Mouse (Mus musculus) C3H10T1/2 (cell line): ENCODE data around the gene Nmb. TPM values are rescaled to one million over a fixed set of nuclear protein-coding genes. Genes with fewer than 3 reads are reported as not detected.

ENCODE experiments used
- polyA plus RNA-seq, 2 experiments: library from polyadenylated mRNA; unstranded; fragments of >200 nt; fragmentation: generic; extraction: Trizol; gene quantifications; one replicate each; pipeline ENCODE4 v1.2.1; 2012; ENCODE audit warnings: missing spikeins in 2 of 2

Gene Nmb
- polyA plus RNA-seq, result 1 to 10 TPM in 1 of 2 experiments, under 1 TPM in 1; 0.33 to 2.1 TPM

GRCm38 (mm10) chr7:80904921-80905515 lies at the start of gene Nmb:
TSS of gene Nmb (minus strand) at chr7:80905076.

GRCm38 (mm10) chr7:80947445-80948350 lies 42.8 kb upstream of the Nmb start, which contains the start of gene Sec11a:
TSS of gene Sec11a (minus strand) at chr7:80947780.

GRCm38 (mm10) chr7:80900944-80901501 lies 3.9 kb downstream of the Nmb start, which contains the start of gene Wdr73:
TSS of gene Wdr73 (minus strand) at chr7:80901269.

GRCm38 (mm10) chr7:80860729-80861274 lies 44.1 kb downstream of the Nmb start, which contains the start of gene Zscan2:
TSS of gene Zscan2 (plus strand) at chr7:80860920.

Other genes starting within 250 kb of the Nmb start
- gene Crtc3, start 216.2 kb downstream of the Nmb start, polyA plus RNA-seq, result 10 to 100 TPM in 1 of 2 experiments, 1 to 10 TPM in 1; 2.7 to 11.0 TPM
- 10 to 100 TPM; 10.0 to 39.6 TPM for gene Iqgap1, start 79.1 kb downstream of the Nmb start, polyA plus RNA-seq
- 10 to 100 TPM in 1 of 2 experiments, 1 to 10 TPM in 1; 1.8 to 15.9 TPM for gene Zscan2, start 44.2 kb downstream of the Nmb start, polyA plus RNA-seq
- gene Wdr73, start 3.8 kb downstream of the Nmb start, polyA plus RNA-seq, result 10 to 100 TPM in 1 of 2 experiments, 1 to 10 TPM in 1; 9.9 to 15.7 TPM
- gene Sec11a, start 42.7 kb upstream of the Nmb start, polyA plus RNA-seq, result 100 to 1,000 TPM in 1 of 2 experiments, 10 to 100 TPM in 1; 51.3 to 103 TPM
- 10 to 100 TPM in 1 of 2 experiments, 1 to 10 TPM in 1; 4.1 to 10.3 TPM for gene Zfp592, start 88.6 kb upstream of the Nmb start, polyA plus RNA-seq
- under 1 TPM in 1 of 2 experiments, not detected in 1; 0.02 TPM for gene Alpk3, start 152.5 kb upstream of the Nmb start, polyA plus RNA-seq
- under 1 TPM in 1 of 2 experiments, not detected in 1; 0.01 TPM for gene Slc28a1, start 209.7 kb upstream of the Nmb start, polyA plus RNA-seq